In the genomic region with DNA sequence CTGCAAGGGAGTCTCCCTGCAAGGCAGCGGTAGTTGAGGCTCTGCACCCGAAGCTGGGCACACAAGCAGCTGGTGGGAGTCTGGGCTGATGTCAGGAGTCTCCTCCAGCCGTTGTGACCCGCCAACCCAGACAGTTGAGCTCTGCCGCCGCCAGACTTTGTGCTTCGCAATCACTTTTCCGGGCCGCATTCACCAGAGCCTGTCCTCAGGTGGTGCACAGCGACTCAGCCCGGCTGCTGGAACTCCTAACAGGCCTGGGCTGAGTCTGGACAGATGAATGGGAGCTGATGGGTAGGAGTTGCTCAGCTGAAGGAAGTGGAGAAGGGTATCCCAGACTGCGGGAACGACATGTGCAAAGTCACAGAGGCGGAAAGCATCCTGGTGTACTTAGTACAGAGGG, we compare ENCODE assay signal across 11 mouse cellular contexts. TPM values are rescaled to one million over a fixed set of nuclear protein-coding genes. Genes with fewer than 3 reads are reported as not detected.
DNase-seq lines count a peak whose midpoint lies in the region; ATAC-seq and TF ChIP-seq lines count a peak whose summit lies in the region.
"Had no signal": no experiment of that assay in that cellular context is flagged by ENCODE, and none has a peak within 500 bp of the region (broad histone marks: within the 10 kb centered on the region; RNA-seq: fewer than 3 reads in every experiment).

No protein-coding gene starts in this region.

- TF ChIP-seq CTCF in testis, adult 2 months (IDR thresholded peaks at IDR 0.05; ENCODE audit: control insufficient read depth, insufficient read depth, insufficient replicate concordance, low read depth, low read length) = no peak

- peak; percentile 35; the same call in 1 of the 2 replicates for ATAC-seq in frontal cortex, adult (ENCODE audit: low TSS enrichment)
- no peak for ATAC-seq in monocyte, adult 5-6 weeks (replicated peaks; ENCODE audit: insufficient number of reproducible peaks, low FRiP score, low TSS enrichment, poor library complexity, severe bottlenecking)

- peaks cover 13% of the 10 kb centered on the region for H3K4me1 ChIP-seq in testis, adult 2 months (ENCODE audit: control insufficient read depth, insufficient read depth, low read length)

- H3K27ac ChIP-seq in testis, adult 2 months (ENCODE audit: control insufficient read depth, insufficient read depth, low read depth, low read length) = no peak overlapping the region
- H3K27ac ChIP-seq: embryonic facial prominence, embryonic 15.5 days; liver, embryonic 14.5 days had no signal

- H3K36me3 ChIP-seq in testis, adult 2 months (ENCODE audit: control insufficient read depth, insufficient read depth, low read length) = no peaks in the 10 kb centered on the region
- H3K36me3 ChIP-seq: embryonic facial prominence, embryonic 15.5 days had no signal

- H3K27me3 ChIP-seq in testis, adult 2 months (ENCODE audit: control insufficient read depth, insufficient read depth, low read length) = no peaks in the 10 kb centered on the region

- peak overlapping the region; percentile 38 for H3K4me3 ChIP-seq in testis, adult 2 months (ENCODE audit: control insufficient read depth, low read depth, low read length)

- TF ChIP-seq POLR2A in testis, adult 2 months (IDR thresholded peaks at IDR 0.05; ENCODE audit: control insufficient read depth, low read depth, low read length) = no peak; the same call in 1 of the 2 replicates

- no peak for DNase-seq in frontal cortex, postnatal 36 days (ENCODE audit: low spot score in 2 of 2)
- no peak for DNase-seq in testis, postnatal 10 days (ENCODE audit: low spot score)
- peak; percentile 43 for DNase-seq in induced T-regulatory cell, adult 2 months (ENCODE audit: low read depth)
- peak; percentile 30 to 38 for DNase-seq in thymus, postnatal 36 days
- DNase-seq in frontal cortex, postnatal 25 days (ENCODE audit: low spot score in 2 of 2) = no peak

RNA-seq across cellular contexts. Expression of a gene that starts 0.8 kb away (rescaled TPM):
- 6.7 and 6.9 TPM in 2 replicates for polyA plus RNA-seq in testis, adult 2 months (2012; rRNA removed)
- total RNA-seq in monocyte, adult 5-6 weeks (2017) = not detected in 3 replicates
- total RNA-seq: neutrophil, adult 5-6 weeks had no signal
- polyA plus RNA-seq: liver, embryonic 14.5 days had no signal

RNA-seq across cellular contexts. Expression of a gene that starts 53.9 kb away (rescaled TPM):
- 0.75 and 0.97 TPM in 2 replicates for polyA plus RNA-seq in testis, adult 2 months (2012; rRNA removed)
- 19.9 to 42.9 TPM (median 22.6 TPM) in 3 replicates for total RNA-seq in monocyte, adult 5-6 weeks (2017)

Comparison
In these comparisons a context has a peak if more than half of its experiments do, and no peak if none do; other contexts are left out.
1. DNase-seq: peak in induced T-regulatory cell, adult 2 months (single experiment) and thymus, postnatal 36 days (2 of 2); none in frontal cortex, postnatal 36 days (0 of 2), testis, postnatal 10 days (single experiment) and frontal cortex, postnatal 25 days (0 of 2).